Mouse (Mus musculus) ES-E14 (cell line): Measurements from ENCODE around the gene Cfap77. TPM values are rescaled to one million over a fixed set of nuclear protein-coding genes. Genes with fewer than 3 reads are reported as not detected.

Experiments
- DNase-seq: peaks from one replicate; pipeline ENCODE4 v3.0.0-alpha.2; 2013; ENCODE audit warnings: low read depth, low spot score
- H3K27ac ChIP-seq: 2 replicates; pipeline ENCODE4 v1.5.1; 2012; ENCODE audit warnings: low read depth, mild to moderate bottlenecking, low read length, moderate library complexity, mixed read lengths; ENCODE audit not compliant: poor library complexity, insufficient read depth, severe bottlenecking
- H3K36me3 ChIP-seq: 2 replicates; pipeline ENCODE4 v1.6.1; 2012; ENCODE audit warnings: mild to moderate bottlenecking, low read length, moderate library complexity, mixed read lengths; ENCODE audit not compliant: control insufficient read depth, poor library complexity, insufficient read depth, severe bottlenecking
- H3K4me1 ChIP-seq, 2 experiments: fragments of 150-350 bp in 1 of 2; sonication (generic) in 1 of 2; 2 replicates each; pipeline ENCODE4 v1.6.1; 2012; ENCODE audit warnings: low read length in 2 of 2, mild to moderate bottlenecking in 1 of 2, mixed read lengths in 1 of 2; ENCODE audit not compliant: control insufficient read depth in 2 of 2, insufficient read depth in 2 of 2, poor library complexity in 1 of 2
- H3K4me3 ChIP-seq, 2 experiments: fragments of 150-350 bp in 1 of 2; sonication (generic) in 1 of 2; 2 replicates each; pipeline ENCODE4 v1.5.1; 2012; ENCODE audit warnings: low read length in 2 of 2, low read depth in 1 of 2, mild to moderate bottlenecking in 1 of 2, mixed read lengths in 1 of 2; ENCODE audit not compliant: insufficient read depth in 1 of 2, poor library complexity in 1 of 2, severe bottlenecking in 1 of 2
- H3K9ac ChIP-seq: 2 replicates; pipeline ENCODE4 v1.6.1; 2012; ENCODE audit warnings: low read depth, mild to moderate bottlenecking, low read length, mixed read lengths; ENCODE audit not compliant: poor library complexity, insufficient read depth, severe bottlenecking
- H3K9me3 ChIP-seq: fragments of 150-350 bp; sonication (generic); 2 replicates; pipeline ENCODE4 v1.6.1; 2012; ENCODE audit warnings: low read depth, mild to moderate bottlenecking, low read length; ENCODE audit not compliant: control insufficient read depth, insufficient read depth
- CHD2 ChIP-seq: IDR thresholded peaks from 2 replicates; pipeline ENCODE4 v1.6.1; 2014; ENCODE audit warnings: mild to moderate bottlenecking, low read depth, low read length, inconsistent platforms
- HCFC1 ChIP-seq: IDR thresholded peaks from 2 replicates; pipeline ENCODE4 v1.6.1; 2012; ENCODE audit warnings: low read length, inconsistent platforms, borderline replicate concordance; ENCODE audit not compliant: insufficient read depth
- MAFK ChIP-seq: IDR thresholded peaks from 2 replicates; pipeline ENCODE4 v1.6.1; 2014; ENCODE audit warnings: mild to moderate bottlenecking, low read depth, low read length, inconsistent platforms; ENCODE audit not compliant: insufficient read depth
- ZC3H11A ChIP-seq: IDR thresholded peaks from 2 replicates; pipeline ENCODE4 v1.6.1; 2012; ENCODE audit warnings: low read depth, mild to moderate bottlenecking, inconsistent platforms, low read length, borderline replicate concordance
- ZNF384 ChIP-seq: IDR thresholded peaks from 2 replicates; pipeline ENCODE4 v1.6.1; 2012; ENCODE audit warnings: low read depth, low read length, inconsistent platforms
- in situ Hi-C, 2 experiments: fragments of 600-800 bp; cut with MboI; formaldehyde crosslinking; loops; one replicate each; pipeline ENCODE4 v1.15.1; 2025; ENCODE audit warnings: low sequenced_read_pairs in 2 of 2, inconsistent platforms in 1 of 2; ENCODE audit not compliant: unreplicated experiment in 2 of 2
- total RNA-seq: library from RNA; depleted of rRNA; stranded (reverse); fragments of 300-350 nt; gene quantifications from 2 replicates; pipeline ENCODE4 v1.2.3, GENCODE M21; 2012

The Cfap77 gene
- total RNA-seq, 1 experiment: 1.0 TPM

DNA sequence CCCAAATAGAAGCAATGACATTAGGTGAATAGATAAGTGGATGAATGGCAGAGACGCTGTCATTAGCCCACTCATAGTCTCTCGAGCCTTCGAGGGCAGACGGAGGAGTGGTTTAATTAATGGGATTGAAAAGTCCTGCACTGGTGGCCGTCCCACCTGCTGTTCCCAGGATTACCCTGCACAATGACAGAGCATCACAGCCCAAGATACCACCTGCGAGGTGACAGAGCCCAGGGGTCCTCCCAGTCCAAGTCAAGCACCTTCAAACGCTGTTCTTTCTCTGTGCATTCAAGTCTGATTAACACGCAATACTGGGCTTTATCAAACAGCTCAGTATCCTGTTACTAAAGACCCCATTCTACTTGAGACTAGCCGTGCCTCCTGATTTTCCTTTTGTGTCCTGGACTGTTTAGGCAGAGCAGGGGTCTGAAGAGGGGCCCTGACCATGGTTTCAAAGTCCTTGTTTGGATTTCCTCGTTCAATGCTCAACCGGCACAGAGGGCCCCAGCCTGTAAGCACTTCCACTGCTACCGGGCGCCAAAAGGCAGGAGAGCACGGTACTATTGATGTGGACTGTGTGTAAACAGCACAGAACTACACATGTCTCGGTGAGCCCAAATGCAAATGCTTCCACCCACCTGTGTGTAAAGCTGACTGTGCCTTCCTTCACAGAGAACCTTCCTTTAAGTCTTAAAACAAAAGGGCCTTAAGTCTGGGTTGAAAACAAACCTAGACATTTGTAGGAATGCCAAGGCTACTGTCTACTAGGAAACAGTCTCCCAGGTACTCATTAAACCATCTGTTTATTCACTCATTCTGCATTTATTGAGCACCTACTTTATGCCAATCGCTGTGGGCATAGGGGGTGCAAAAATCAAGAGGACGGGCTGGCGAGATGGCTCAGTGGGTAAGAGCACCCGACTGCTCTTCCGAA lies 20.1 kb downstream of the Cfap77 start:
- Histone ChIP-seq H3K36me3 (no peaks in the 10 kb centered on the region), H3K27ac (no peak overlapping the region), H3K9me3 (no peaks in the 10 kb centered on the region), H3K4me1 (peaks cover 0 to 2% of the 10 kb centered on the region in 2 experiments; a peak in 1 of 4 replicates), H3K9ac (no peak overlapping the region), H3K4me3 (no peak overlapping the region)
- in situ Hi-C loops: no loop called here
- no peak for TF ChIP-seq MAFK
- no peak for TF ChIP-seq ZNF384
- no peak for TF ChIP-seq CHD2
- no peak for TF ChIP-seq HCFC1
- TF ChIP-seq ZC3H11A: no peak
- no peak for DNase-seq

DNA sequence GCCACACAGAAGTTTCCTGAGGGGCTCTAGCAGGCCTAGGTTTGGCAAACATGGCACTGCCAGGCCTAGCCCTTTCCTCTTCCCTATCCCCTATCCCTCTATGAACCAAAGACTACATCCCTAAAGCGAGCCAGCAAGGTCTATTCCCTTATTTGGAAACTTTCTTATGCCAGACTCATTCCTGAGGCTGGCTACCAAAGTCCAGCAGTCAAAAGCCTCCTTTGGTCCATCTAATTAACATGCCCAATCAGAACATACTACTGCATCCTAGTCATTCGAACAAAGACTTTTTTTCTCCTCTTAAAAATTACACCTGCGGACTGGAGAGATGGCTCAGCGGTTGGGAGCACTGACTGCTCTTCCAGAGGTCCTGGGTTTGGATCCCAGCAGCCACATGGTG lies 22.9 kb downstream of the Cfap77 start:
- no peaks in the 10 kb centered on the region for H3K36me3 ChIP-seq
- no peak overlapping the region for H3K27ac ChIP-seq
- peaks cover 0 to 3% of the 10 kb centered on the region in 2 experiments; a peak in 1 of 4 replicates for H3K4me1 ChIP-seq
- H3K9me3 ChIP-seq: no peaks in the 10 kb centered on the region
- DNase-seq: no peak
- in situ Hi-C loops: no loop called here
- TF ChIP-seq ZC3H11A: no peak
- no peak for TF ChIP-seq CHD2
- TF ChIP-seq ZNF384: no peak
- no peak overlapping the region for H3K9ac ChIP-seq
- no peak overlapping the region for H3K4me3 ChIP-seq

DNA sequence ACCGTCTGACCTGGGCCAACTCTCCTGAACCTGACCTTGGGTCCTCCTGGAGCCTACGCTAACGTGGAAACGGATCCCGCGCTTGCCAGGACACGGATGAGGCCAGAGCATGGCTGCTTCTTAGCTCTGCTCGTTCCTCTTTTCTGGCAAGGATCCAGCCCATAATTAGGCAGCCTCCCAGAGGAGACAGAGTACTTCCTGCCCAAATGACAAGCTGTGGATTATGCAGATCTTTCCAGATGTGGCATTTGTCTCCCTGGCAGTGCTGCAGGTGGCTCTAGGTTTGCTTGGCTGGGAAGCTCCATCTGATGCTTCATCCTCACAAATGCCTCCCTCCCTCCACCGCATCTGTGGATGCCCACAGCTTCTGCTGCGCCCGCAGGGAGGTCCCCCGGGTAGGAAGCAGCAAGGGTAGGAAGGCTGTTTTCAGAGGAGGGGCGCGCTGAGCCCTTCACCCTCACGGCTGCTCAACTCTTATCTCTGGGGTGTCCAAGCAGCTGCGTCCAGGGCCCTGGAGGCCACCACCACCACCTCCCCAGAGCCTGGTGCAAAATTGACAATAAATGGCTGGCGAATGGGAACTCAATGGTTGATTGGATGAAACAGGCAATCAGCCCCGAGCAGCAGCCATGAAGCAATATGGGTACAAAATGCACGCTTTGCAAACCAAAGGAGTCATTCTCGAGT lies 24.7 kb downstream of the Cfap77 start:
- Histone ChIP-seq H3K9ac (no peak overlapping the region), H3K9me3 (no peaks in the 10 kb centered on the region), H3K27ac (no peak overlapping the region), H3K4me1 (peaks cover 0 to 3% of the 10 kb centered on the region in 2 experiments; a peak in 1 of 4 replicates), H3K36me3 (no peaks in the 10 kb centered on the region), H3K4me3 (no peak overlapping the region)
- DNase-seq: no peak
- in situ Hi-C loops: no loop called here
- TF ChIP-seq MAFK: no peak
- TF ChIP-seq ZNF384: no peak
- TF ChIP-seq CHD2: no peak
- TF ChIP-seq ZC3H11A: no peak
- no peak for TF ChIP-seq HCFC1

DNA sequence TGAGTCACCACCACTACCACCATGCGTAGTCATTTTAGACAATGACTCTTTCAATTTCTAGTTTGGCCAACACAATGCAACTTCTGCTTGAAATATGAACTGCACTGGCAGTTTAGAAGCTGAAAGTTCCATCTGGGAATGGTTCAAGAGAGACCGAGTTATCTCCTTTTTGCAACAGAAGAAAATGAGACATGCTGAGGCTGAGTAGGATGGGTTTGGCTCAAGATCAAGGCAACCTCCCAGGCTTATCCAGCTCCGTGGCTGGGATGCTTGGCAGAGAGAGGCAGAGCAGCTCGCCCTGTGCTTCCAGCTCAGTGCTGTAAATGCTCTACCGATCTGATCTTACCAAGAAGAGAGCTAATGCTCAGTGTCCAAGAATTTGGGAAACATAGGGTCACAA lies 29.6 kb downstream of the Cfap77 start:
- H3K36me3 ChIP-seq: no peaks in the 10 kb centered on the region
- H3K9me3 ChIP-seq: no peaks in the 10 kb centered on the region
- no peak overlapping the region for H3K9ac ChIP-seq
- TF ChIP-seq CHD2 (no peak), HCFC1 (no peak), ZNF384 (no peak), ZC3H11A (no peak)
- no peak overlapping the region for H3K4me3 ChIP-seq
- H3K4me1 ChIP-seq: peaks cover 0 to 3% of the 10 kb centered on the region in 2 experiments; a peak in 1 of 4 replicates
- H3K27ac ChIP-seq: no peak overlapping the region
- in situ Hi-C loops: no loop called here
- DNase-seq: no peak
